Mouse (Mus musculus) T-cell, adult 2 months (primary cell): Measurements from ENCODE around the gene Olfr830.
"Not testable (repeated sequence)": the region's sequence is repeated elsewhere in the genome, so short reads cannot be mapped to it uniquely, and the experiment has no call there.

ENCODE experiments used
- DNase-seq: peaks from one replicate; pipeline ENCODE4 v3.0.0; 2022; ENCODE audit warnings: low spot score

Olfr830 gene

GRCm38 (mm10) chr9:18874393-18874792 lies at the start of gene Olfr830:
TSS of gene Olfr830 (plus strand) at chr9:18874693.
- DNase-seq: no peak

- DNase-seq: no peak
Measured at GRCm38 (mm10) chr9:18854633-18855032, 19.9 kb upstream of the Olfr830 start, which contains the start of gene Olfr829. TSS of gene Olfr829 (plus strand) at chr9:18854933.

GRCm38 (mm10) chr9:18907699-18908098 lies 33.2 kb downstream of the Olfr830 start:
- DNase-seq: not testable (repeated sequence)

GRCm38 (mm10) chr9:18927921-18928320 lies 53.4 kb downstream of the Olfr830 start:
- not testable (repeated sequence) for DNase-seq
